Mouse (Mus musculus) spleen, adult 2 months (tissue): ENCODE data around the gene Zbtb20.

Source experiments
- CTCF ChIP-seq: fragments of 200-500 bp; IDR thresholded peaks from 2 replicates; pipeline ENCODE4 v1.5.1; 2011; ENCODE audit warnings: mild to moderate bottlenecking, inconsistent platforms; ENCODE audit not compliant: insufficient read depth, insufficient read length, insufficient replicate concordance; ENCODE audit errors: extremely low read depth
- POLR2A ChIP-seq: fragments of 200-500 bp; IDR thresholded peaks from 2 replicates; pipeline ENCODE4 v1.6.1; 2011; ENCODE audit warnings: low read depth, low read length, inconsistent platforms

GRCm38 (mm10) chr16:43566511-43566910 lies 690.8 kb downstream of the Zbtb20 start:
- TF ChIP-seq CTCF (no peak), POLR2A (no peak)
